Mouse (Mus musculus): ENCODE data around the gene Olfr267. TPM values are rescaled to one million over a fixed set of nuclear protein-coding genes. Genes with fewer than 3 reads are reported as not detected.

Olfr267 gene
- polyA plus RNA-seq (2015; fragmentation: Nextera tagmentation; extraction: Ambion mirVana): not detected in 2 replicates

DNA sequence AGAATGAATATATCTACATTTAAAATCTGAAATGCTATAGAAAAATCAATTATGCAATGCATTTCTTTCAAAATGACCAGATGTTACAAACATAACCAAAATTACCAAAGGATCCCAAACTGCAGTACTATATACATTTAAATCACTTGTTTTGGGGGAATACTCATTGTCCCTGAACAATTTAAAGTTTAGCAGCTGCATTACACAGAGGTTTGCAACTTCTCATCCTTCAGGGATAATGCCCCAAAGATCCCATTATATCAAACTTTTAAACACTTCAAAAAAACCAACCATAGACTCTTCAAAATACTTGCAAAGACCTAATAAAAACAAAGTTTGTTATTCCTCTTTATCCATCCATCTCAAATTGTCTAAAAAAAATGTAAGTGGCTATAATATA lies at the start of gene Olfr267:
Gene Olfr267, minus strand, starts transcription at position 101 of the 400 bp plus-strand sequence.
- no peak for ATAC-seq (ENCODE audit: low FRiP score)
- no peaks in the 10 kb centered on the region for H3K9me3 ChIP-seq
- no peaks in the 10 kb centered on the region for H3K27me3 ChIP-seq
- no peak within 1 kb of the TSS for H3K4me3 ChIP-seq
- H3K4me1 ChIP-seq (replicated peaks): no peaks in the 10 kb centered on the region
- H3K9ac ChIP-seq: no peak within 1 kb of the TSS
- no peak within 1 kb of the TSS for H3K4me2 ChIP-seq
- no peak within 1 kb of the TSS for H3K27ac ChIP-seq
- no peaks in the 10 kb centered on the region for H3K36me3 ChIP-seq

- Histone ChIP-seq H3K9ac (no peak overlapping the region), H3K27me3 (no peaks in the 10 kb centered on the region), H3K4me3 (no peak overlapping the region), H3K36me3 (peaks cover 33% of the 10 kb centered on the region), H3K27ac (no peak overlapping the region), H3K4me1 (replicated peaks) (no peaks in the 10 kb centered on the region), H3K9me3 (no peaks in the 10 kb centered on the region), H3K4me2 (no peak overlapping the region)
- ATAC-seq (ENCODE audit: low FRiP score): no peak
- WGBS: 88% methylated on average over 3 of the region's 3 CpGs
Observed at GRCm38 (mm10) chr4:58832908-58833307, 45.4 kb upstream of the Olfr267 start.

GRCm38 (mm10) chr4:58825921-58826320 lies 38.4 kb upstream of the Olfr267 start:
- H3K9me3 ChIP-seq: no peaks in the 10 kb centered on the region
- no peaks in the 10 kb centered on the region for H3K4me1 ChIP-seq (replicated peaks)
- H3K9ac ChIP-seq: no peak overlapping the region
- H3K4me2 ChIP-seq: no peak overlapping the region
- ATAC-seq (ENCODE audit: low FRiP score): no peak
- WGBS: 86% methylated on average over 4 of the region's 4 CpGs
- H3K27me3 ChIP-seq: no peaks in the 10 kb centered on the region
- H3K27ac ChIP-seq: no peak overlapping the region
- H3K36me3 ChIP-seq: peaks cover 56% of the 10 kb centered on the region
- H3K4me3 ChIP-seq: no peak overlapping the region

GRCm38 (mm10) chr4:58786659-58787058 lies 857 bp downstream of the Olfr267 start:
- H3K9ac ChIP-seq: no peak overlapping the region
- H3K4me3 ChIP-seq: no peak overlapping the region
- WGBS: 76% methylated on average over 3 of the region's 3 CpGs
- no peaks in the 10 kb centered on the region for H3K9me3 ChIP-seq
- no peaks in the 10 kb centered on the region for H3K36me3 ChIP-seq
- no peak overlapping the region for H3K27ac ChIP-seq
- no peaks in the 10 kb centered on the region for H3K27me3 ChIP-seq
- H3K4me2 ChIP-seq: no peak overlapping the region
- no peak for ATAC-seq (ENCODE audit: low FRiP score)
- no peaks in the 10 kb centered on the region for H3K4me1 ChIP-seq (replicated peaks)

GRCm38 (mm10) chr4:58763417-58763816 lies 24.1 kb downstream of the Olfr267 start:
- ATAC-seq (ENCODE audit: low FRiP score): no peak
- no peaks in the 10 kb centered on the region for H3K4me1 ChIP-seq (replicated peaks)
- no peak overlapping the region for H3K4me3 ChIP-seq
- WGBS: 90% methylated on average over 3 of the region's 3 CpGs
- no peaks in the 10 kb centered on the region for H3K36me3 ChIP-seq
- H3K9me3 ChIP-seq: no peaks in the 10 kb centered on the region
- H3K27me3 ChIP-seq: no peaks in the 10 kb centered on the region
- H3K9ac ChIP-seq: no peak overlapping the region
- H3K27ac ChIP-seq: no peak overlapping the region
- H3K4me2 ChIP-seq: no peak overlapping the region

DNA sequence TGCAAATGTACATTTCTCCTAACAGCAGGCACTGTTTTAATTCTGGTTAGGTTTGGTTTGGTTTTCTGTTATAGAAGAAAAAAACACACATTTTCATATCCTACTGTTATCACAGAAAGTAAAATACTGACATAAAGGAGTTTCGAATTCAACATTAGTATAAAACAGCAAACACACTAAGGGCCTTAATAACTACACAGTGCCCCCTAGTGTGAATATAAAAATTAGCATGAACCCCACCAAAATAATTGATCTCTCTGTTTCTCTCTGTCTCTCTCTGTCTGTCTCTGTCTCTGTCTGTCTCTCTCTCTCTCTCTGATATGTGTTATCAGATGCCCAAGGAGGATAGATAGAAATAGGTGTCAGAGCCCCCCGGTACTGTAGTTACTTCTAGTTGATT lies 38.0 kb downstream of the Olfr267 start:
- 60% methylated on average over 2 of the region's 2 CpGs for WGBS
- no peak overlapping the region for H3K4me2 ChIP-seq
- no peak for ATAC-seq (ENCODE audit: low FRiP score)
- no peak overlapping the region for H3K9ac ChIP-seq
- H3K4me3 ChIP-seq: no peak overlapping the region
- H3K27me3 ChIP-seq: no peaks in the 10 kb centered on the region
- no peaks in the 10 kb centered on the region for H3K4me1 ChIP-seq (replicated peaks)
- no peaks in the 10 kb centered on the region for H3K9me3 ChIP-seq
- H3K27ac ChIP-seq: no peak overlapping the region
- H3K36me3 ChIP-seq: no peaks in the 10 kb centered on the region

DNA sequence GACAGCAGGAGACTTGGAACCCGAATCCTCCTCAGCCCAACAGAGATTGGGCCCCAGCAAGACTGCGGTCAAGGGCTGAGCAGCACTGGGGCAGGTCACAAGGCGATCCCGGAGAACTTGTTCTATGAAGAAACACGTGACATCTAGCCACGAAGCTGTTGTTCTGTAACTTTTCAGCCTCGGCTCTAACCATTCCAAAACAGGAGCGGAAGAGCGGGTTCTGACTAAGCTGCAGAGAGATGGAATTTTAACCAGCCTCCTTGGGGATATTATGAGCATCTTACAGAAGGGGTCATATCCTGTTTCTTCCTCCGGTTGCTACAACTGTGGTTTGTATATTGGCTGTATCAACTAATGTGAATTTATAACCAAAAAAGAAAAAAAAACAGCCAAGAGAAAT lies 38.4 kb downstream of the Olfr267 start:
- H3K9ac ChIP-seq: no peak overlapping the region
- no peaks in the 10 kb centered on the region for H3K36me3 ChIP-seq
- no peak overlapping the region for H3K4me3 ChIP-seq
- no peaks in the 10 kb centered on the region for H3K9me3 ChIP-seq
- no peak for ATAC-seq (ENCODE audit: low FRiP score)
- 58% methylated on average over 10 of the region's 10 CpGs for WGBS
- no peaks in the 10 kb centered on the region for H3K27me3 ChIP-seq
- H3K4me1 ChIP-seq (replicated peaks): no peaks in the 10 kb centered on the region
- H3K4me2 ChIP-seq: no peak overlapping the region
- H3K27ac ChIP-seq: no peak overlapping the region

- Histone ChIP-seq H3K27ac (no peak overlapping the region), H3K4me3 (no peak overlapping the region), H3K27me3 (no peaks in the 10 kb centered on the region), H3K4me2 (no peak overlapping the region), H3K4me1 (replicated peaks) (no peaks in the 10 kb centered on the region), H3K9ac (no peak overlapping the region), H3K36me3 (no peaks in the 10 kb centered on the region), H3K9me3 (no peaks in the 10 kb centered on the region)
- ATAC-seq (ENCODE audit: low FRiP score): no peak
- WGBS: 90% methylated on average over 7 of the region's 7 CpGs
Observed at GRCm38 (mm10) chr4:58745583-58746222, 41.8 kb downstream of the Olfr267 start.

GRCm38 (mm10) chr4:58736867-58737633 lies 50.5 kb downstream of the Olfr267 start:
- Histone ChIP-seq H3K27ac (no peak overlapping the region), H3K9me3 (no peaks in the 10 kb centered on the region), H3K4me1 (replicated peaks) (no peaks in the 10 kb centered on the region), H3K27me3 (no peaks in the 10 kb centered on the region), H3K4me3 (no peak overlapping the region), H3K4me2 (no peak overlapping the region), H3K9ac (no peak overlapping the region), H3K36me3 (no peaks in the 10 kb centered on the region)
- WGBS: 81% methylated on average over 18 of the region's 18 CpGs
- no peak for ATAC-seq (ENCODE audit: low FRiP score)

Other genes with a start within 250 kb of the Olfr267 start
- gene Lpar1, start 233.8 kb downstream of the Olfr267 start, polyA plus RNA-seq (2015; fragmentation: Nextera tagmentation; extraction: Ambion mirVana): 16.4 and 18.6 TPM in 2 replicates
- gene Ecpas, start 125.0 kb upstream of the Olfr267 start, polyA plus RNA-seq (2015; fragmentation: Nextera tagmentation; extraction: Ambion mirVana): 28.4 and 28.8 TPM in 2 replicates
- gene Zkscan16, start 155.9 kb upstream of the Olfr267 start, polyA plus RNA-seq (2015; fragmentation: Nextera tagmentation; extraction: Ambion mirVana): 0.52 and 1.1 TPM in 2 replicates
- 5.0 and 6.1 TPM in 2 replicates for gene Ptgr1, start 199.4 kb upstream of the Olfr267 start, polyA plus RNA-seq (2015; fragmentation: Nextera tagmentation; extraction: Ambion mirVana)
- 5.5 and 6.4 TPM in 2 replicates for gene Dnajc25, start 207.3 kb upstream of the Olfr267 start, polyA plus RNA-seq (2015; fragmentation: Nextera tagmentation; extraction: Ambion mirVana)
- 9.2 and 10.6 TPM in 2 replicates for gene Gm20503, start 215.5 kb upstream of the Olfr267 start, polyA plus RNA-seq (2015; fragmentation: Nextera tagmentation; extraction: Ambion mirVana)
- 150 and 154 TPM in 2 replicates for gene Gng10, start 247.4 kb upstream of the Olfr267 start, polyA plus RNA-seq (2015; fragmentation: Nextera tagmentation; extraction: Ambion mirVana)